Mouse (Mus musculus) urinary bladder, postnatal 10 days (tissue): ENCODE data around the gene Ptrhd1.
"Not testable (repeated sequence)": the region's sequence is repeated elsewhere in the genome, so short reads cannot be mapped to it uniquely, and the experiment has no call there.

Experiments used
- DNase-seq: peaks from one replicate; pipeline ENCODE4 v3.0.0; 2022; ENCODE audit warnings: low spot score

Gene Ptrhd1

DNA sequence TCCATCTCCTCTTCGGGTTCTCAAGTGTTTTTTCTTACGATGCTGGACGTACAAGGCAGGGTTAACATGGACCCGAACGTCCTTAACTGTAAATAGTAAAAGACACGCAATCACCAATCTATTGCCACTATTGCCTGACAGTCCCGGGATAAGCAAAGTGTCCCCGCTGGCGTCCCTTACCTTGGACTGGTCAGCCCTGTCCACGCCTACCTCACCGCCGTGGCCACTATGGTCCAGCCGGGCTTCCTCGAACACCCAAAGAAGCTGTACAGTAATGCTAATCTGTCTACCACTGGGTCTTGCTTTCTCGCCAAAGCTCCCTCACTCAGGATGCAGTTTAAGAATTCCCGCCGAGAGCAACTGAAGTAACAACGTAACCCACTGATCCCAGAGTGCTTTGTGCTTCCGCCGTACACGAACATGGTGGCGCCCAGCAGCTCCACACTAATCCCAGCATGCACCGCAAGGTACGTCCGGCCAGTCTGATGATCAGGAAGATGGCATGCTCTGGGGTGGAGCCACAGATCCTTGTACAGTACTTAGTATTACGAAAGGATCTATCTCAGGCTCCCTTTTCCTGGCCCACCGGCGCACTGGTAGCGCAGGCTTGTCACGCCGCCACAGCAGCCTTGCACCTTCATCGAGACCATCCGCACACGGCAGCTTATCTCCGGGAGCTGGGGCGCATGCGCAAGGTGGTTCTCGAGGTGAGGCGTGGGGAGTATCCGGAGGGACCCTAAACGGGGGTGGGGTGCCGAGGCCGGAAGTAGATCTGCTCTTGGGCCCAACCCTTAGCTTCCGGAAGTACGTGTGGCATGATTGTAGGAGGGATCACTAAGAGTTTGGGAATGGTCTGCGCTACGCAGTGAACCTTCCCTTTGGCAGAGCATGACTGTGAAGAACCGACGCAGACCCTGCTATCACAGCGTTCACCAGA lies at the start of gene Ptrhd1, which contains the start of gene Cenpo:
Gene Ptrhd1, plus strand, starts transcription at position 456 of the 937 bp plus-strand sequence.
Gene Cenpo, minus strand, starts transcription at position 723 of the 937 bp plus-strand sequence.
- peak; percentile 67 for DNase-seq

DNA sequence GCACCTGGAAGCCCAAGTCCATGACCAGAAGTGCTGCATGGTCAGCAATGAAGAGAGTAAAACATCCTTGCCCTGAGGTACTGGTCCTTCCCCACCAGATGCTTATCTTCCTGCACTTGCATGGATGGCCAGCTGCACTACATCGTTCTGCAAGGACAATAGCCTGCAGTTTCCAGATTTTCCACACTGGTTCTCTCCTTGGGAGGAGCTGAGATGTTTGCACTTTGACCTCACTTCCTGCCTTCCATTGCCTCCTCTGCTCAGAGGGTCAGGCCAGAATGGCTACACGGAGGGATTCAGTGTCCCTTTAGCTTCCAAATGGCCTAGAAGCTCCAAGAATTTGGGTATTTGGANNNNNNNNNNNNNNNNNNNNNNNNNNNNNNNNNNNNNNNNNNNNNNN lies 49.2 kb upstream of the Ptrhd1 start:
- DNase-seq = no peak

DNA sequence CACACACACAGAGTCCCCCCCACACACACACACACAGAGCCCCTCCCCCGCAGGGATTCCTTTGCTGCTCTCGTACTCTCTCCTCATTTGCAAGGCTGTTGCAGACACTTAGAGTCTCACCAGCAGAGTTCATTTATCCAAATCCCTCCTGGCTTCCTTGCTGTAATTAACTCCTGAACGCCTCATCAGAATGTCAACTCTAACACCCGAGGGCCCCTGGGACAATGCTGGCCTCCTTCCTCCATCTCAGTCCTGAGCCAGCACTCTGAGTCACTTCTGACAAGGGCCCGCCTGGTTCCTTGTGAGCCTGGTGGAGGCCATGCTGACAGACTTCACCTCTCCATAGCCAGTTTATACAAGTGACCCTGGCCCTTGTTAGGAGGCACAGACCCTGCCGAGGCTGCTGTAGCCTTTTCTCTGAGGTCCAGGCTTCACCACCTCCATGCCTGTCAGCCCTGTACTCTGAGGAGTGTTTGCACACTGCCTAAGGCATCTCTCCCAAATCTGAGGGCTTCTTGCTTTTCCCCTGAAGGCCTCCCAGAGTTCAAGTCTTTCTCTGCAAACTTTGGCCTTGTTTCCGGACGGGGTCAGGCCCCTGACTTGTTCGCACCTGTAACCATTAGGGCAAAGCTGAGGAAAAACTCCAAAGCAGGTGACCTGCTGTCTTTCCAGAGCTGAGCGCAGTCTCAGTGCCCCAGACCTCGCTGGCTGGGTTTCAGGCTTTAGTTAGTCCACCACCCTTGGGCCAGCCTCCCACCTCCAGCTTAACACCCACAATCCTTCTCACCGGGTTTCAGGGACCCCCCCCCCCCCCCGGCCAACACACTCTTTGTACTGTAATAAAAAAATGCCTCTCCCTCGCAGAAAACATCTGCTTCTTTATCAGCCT lies 45.4 kb upstream of the Ptrhd1 start:
- no peak for DNase-seq

- no peak for DNase-seq
Measured at GRCm38 (mm10) chr12:4189060-4189447, 44.8 kb upstream of the Ptrhd1 start.

DNA sequence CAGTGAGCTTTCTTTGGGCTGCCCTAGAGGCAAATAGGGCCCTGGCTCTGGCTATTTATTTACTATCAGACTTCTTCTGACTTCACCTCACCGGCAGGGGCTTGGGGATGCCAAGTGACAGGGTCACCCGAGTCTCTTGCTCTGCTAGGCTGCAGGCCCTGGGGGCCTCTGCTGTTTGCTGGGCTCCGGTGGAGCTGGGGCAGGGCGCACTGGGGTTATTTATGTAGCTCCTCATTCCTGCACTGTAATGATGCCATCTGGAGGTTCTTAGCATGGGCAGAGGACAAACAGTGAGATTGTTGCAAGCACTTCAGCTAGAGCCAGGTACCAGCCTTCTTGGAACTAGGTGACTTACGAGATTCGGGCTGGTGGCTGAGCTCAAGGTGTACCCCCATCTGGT lies 41.3 kb upstream of the Ptrhd1 start:
- DNase-seq = no peak

- no peak for DNase-seq
Measured at GRCm38 (mm10) chr12:4193025-4193740, 40.6 kb upstream of the Ptrhd1 start.

DNA sequence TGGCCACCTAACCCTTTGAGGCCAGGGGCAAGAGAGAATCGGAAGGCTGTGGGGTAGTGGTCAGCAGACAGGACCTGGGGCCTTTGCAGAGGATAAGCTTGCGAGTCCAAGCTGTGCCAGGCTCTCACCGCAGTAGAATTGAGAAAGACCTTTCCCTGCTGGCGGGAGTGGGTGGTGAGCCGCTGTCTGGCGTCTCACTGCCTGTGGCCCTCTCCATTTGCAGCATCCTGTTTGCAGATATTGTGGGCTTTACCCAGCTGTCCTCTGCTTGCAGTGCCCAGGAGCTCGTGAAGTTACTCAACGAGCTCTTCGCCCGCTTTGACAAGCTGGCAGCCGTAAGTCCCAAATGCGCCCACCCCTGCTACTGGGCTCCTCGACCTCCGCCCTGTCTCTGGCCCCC lies 39.2 kb upstream of the Ptrhd1 start:
- no peak for DNase-seq

GRCm38 (mm10) chr12:4198702-4199101 lies 35.1 kb upstream of the Ptrhd1 start:
- no peak for DNase-seq

DNA sequence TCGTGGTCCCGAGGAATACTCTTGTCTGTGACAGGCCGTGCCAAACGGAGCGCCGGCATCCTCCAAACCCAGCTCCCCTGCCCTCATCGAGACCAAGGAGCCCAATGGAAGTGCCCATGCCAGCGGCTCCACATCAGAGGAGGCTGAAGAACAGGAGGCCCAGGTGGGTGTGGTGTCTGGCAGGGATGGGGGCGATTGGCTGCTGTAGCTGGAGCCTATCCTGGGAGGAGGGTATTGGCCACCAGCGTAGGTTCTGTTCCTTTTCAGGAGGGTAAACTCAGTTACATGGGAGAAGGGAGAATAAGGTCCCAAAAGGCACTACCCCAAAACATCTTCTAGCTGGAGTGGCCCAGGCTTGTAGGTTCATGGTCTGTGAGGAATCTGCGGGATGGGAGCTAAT lies 34.6 kb upstream of the Ptrhd1 start:
- DNase-seq = no peak

DNA sequence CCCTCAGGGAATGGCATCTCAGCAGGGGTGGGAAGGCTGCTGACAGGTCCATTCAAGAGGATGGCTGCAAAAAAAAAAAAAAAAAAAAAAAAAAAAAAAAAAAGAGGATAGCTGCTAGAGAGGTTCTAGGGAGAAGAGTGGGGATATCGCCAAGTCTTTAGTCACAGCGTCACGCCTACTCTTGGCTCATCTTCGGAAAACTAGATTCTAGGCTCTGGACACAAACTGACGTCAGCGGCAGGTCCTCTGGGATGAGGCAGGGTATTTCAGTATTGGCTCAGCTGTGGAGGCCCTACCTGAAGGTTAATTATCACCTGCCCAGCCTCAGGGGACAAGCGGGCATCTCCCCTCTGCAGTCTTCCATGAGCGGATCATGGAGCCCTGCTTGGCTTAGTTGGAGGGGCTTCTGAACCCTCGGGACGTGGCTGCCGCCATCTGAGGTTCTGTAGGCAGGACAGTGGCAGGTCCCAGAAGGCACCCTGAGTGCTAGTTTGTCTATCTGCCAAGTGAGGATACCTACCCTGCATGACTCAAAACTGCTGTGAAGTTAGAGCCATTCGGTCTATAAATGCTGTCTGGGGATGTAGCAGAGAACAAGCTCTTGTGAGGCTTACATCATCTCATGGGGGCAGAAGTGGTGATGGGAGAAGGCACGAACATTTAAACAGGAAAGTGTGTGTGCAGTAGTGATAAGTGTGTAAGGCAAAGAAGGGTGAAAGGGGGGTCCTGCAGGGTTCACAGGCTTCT lies 32.2 kb upstream of the Ptrhd1 start:
- no peak for DNase-seq

- DNase-seq = no peak
Measured at GRCm38 (mm10) chr12:4202206-4202605, 31.6 kb upstream of the Ptrhd1 start.

DNA sequence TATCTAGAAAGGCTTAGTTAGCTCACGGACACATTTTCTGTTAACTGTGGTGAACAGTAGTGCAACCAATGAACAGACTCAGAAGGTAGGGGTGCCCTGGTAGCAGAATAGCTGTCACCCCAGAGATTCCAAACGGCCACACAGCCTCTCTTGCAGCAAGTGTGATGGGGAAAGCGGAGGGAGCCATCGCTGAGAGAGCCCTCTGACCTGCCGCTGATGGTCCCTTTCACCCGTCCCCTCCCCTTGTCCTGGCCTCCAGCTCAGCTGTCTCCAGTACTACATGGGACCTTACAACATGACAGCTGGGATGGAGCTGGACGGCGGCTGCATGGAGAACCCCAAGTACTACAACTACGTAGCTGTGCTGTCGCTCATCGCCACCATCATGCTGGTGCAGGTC lies 27.7 kb upstream of the Ptrhd1 start:
- no peak for DNase-seq

- no peak for DNase-seq
Measured at GRCm38 (mm10) chr12:4208405-4209133, 25.3 kb upstream of the Ptrhd1 start.

DNA sequence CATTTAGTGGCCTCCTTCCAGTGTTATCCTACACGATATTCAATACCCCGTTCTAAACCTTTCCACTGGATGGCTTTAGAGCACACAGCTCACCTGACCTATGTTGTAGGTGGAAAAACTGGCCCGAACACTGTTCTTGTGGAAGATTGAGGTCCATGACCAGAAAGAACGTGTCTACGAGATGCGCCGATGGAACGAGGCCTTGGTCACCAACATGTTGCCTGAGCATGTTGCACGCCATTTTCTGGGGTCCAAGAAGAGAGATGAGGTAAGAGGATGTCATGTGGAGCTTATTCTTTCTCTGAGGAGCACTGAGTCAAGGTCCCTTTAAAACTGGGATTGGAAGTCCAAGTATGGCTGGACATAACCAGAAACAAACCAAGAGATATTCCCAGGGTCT lies 24.6 kb upstream of the Ptrhd1 start:
- no peak for DNase-seq

DNA sequence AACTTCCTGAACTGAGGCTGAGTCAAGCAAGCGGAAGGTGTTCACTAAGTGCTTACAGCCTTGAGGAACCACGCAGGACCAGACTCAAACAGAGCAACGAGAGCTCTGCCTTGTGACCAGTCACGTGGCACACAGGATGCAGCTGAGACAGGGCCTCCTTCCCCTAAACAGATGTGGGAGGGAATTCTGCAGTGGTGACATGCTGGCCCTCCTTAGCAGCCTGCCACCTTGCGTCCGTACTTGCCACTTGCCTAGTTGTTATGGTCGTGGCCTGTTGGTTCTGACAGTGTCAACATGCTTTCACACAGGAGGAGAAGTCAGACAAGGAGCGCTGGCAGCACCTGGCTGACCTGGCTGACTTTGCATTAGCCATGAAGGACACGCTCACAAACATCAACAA lies 22.7 kb upstream of the Ptrhd1 start:
- no peak for DNase-seq

GRCm38 (mm10) chr12:4212908-4213307 lies 20.9 kb upstream of the Ptrhd1 start:
- DNase-seq = peak; percentile 10

GRCm38 (mm10) chr12:4230156-4230555 lies 3.7 kb upstream of the Ptrhd1 start:
- DNase-seq = no peak

DNA sequence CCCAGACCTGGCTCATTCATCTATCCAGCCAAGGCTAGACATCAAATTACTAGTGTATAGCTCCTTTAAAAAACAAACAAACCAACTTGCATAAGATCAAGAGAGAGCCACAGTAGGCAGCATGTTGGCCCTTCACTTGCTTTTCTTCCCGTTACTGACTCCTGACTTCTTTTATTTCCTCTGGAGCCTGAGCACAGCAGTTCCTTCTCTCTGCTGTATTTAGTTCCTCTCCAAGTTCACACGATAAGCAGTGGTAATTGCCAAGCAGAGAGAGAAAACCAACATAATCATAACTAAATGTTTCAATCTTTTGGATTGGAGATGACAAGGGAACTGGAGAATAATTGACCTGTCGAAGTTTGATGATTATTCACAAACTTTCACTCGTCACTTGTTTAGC lies 1.1 kb upstream of the Ptrhd1 start:
- no peak for DNase-seq

- DNase-seq = no peak
Measured at GRCm38 (mm10) chr12:4237481-4237880, 3.7 kb downstream of the Ptrhd1 start.

GRCm38 (mm10) chr12:4240281-4240680 lies 6.5 kb downstream of the Ptrhd1 start:
- not testable (repeated sequence) for DNase-seq

DNA sequence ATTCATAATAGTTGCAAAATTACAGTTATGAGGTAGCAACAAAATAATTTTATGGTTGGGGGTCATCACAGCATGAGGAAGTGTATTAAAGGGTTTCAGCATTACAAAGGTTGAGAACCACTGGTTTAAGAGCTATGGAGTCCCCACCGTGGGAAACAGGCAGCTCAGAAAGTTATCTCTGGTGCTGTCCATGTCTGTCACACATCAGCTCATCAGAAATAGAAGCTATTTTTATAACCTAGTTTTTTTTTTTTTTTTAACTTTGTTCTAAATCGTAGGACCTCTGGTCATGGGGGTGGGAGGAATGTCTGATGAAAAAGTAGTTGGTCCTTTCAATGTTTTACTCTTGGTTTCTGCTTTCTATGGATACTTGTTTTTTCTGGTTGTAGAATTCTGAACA lies 10.0 kb downstream of the Ptrhd1 start:
- no peak for DNase-seq
